Comparison of ENCODE assay signal across 9 mouse cellular contexts in genomic region chr7:45369836-45370474, GRCm38 (mm10). TPM values are rescaled to one million over a fixed set of nuclear protein-coding genes. Genes with fewer than 3 reads are reported as not detected.
DNase-seq lines count a peak whose midpoint lies in the region; ATAC-seq lines count a peak whose summit lies in the region.
"Had no signal": no experiment of that assay in that cellular context is flagged by ENCODE, and none has a peak within 500 bp of the region (broad histone marks: within the 10 kb centered on the region; RNA-seq: fewer than 3 reads in every experiment).

No protein-coding gene starts in this region.

- H3K4me2 ChIP-seq in neural tube, embryonic 11.5 days (ENCODE audit: low read depth), result peak overlapping the region; percentile 85
- H3K4me2 ChIP-seq in hindbrain, embryonic 16.5 days (ENCODE audit: low read length), result peak overlapping the region; percentile 91
- peak overlapping the region; percentile 95 for H3K4me2 ChIP-seq in neural tube, embryonic 12.5 days (replicated peaks)

- DNase-seq in neural tube, embryonic 11.5 days (ENCODE audit: low spot score), result no peak
- no peak for DNase-seq in neural tube, embryonic 10.5 days (ENCODE audit: extremely low spot score, low spot score)
- no peak for DNase-seq in layer of hippocampus, postnatal 25 days (ENCODE audit: extremely low spot score in 1 of 2, low spot score in 1 of 2)
- no peak for DNase-seq in gastrocnemius, postnatal 36 days

- H3K36me3 ChIP-seq in erythroblast, embryonic 14.5 days (ENCODE audit: control insufficient read depth), result peaks cover 34% of the 10 kb centered on the region
- peaks cover 4% of the 10 kb centered on the region; the same call in 1 of the 2 replicates for H3K36me3 ChIP-seq in neural tube, embryonic 11.5 days (ENCODE audit: control insufficient read depth, insufficient read depth, low read length)
- H3K36me3 ChIP-seq in hindbrain, embryonic 16.5 days (ENCODE audit: control insufficient read depth, insufficient read depth, low read length), result peaks cover 10% of the 10 kb centered on the region
- peaks cover 22% of the 10 kb centered on the region for H3K36me3 ChIP-seq in neural tube, embryonic 12.5 days

- H3K27ac ChIP-seq in neural tube, embryonic 11.5 days (ENCODE audit: low read depth, low read length), result no peak overlapping the region
- H3K27ac ChIP-seq in hindbrain, embryonic 16.5 days (ENCODE audit: low read depth, low read length), result peak overlapping the region; percentile 48; the same call in 1 of the 2 replicates
- H3K27ac ChIP-seq in neural tube, embryonic 12.5 days, result no peak overlapping the region

- peaks cover 3% of the 10 kb centered on the region; the same call in 1 of the 2 replicates for H3K9me3 ChIP-seq in erythroblast, embryonic 14.5 days (ENCODE audit: control insufficient read depth, low read length)
- H3K9me3 ChIP-seq in neural tube, embryonic 11.5 days (ENCODE audit: control insufficient read depth, low read length), result no peaks in the 10 kb centered on the region
- no peaks in the 10 kb centered on the region for H3K9me3 ChIP-seq in hindbrain, embryonic 16.5 days (ENCODE audit: control insufficient read depth, low read length)
- no peaks in the 10 kb centered on the region for H3K9me3 ChIP-seq in neural tube, embryonic 12.5 days

- intact Hi-C loops in gastrocnemius, postnatal 36 days (cut with DNase I), result no loop called here

- H3K9ac ChIP-seq in neural tube, embryonic 11.5 days (ENCODE audit: low read length), result peak overlapping the region; percentile 52
- H3K9ac ChIP-seq in hindbrain, embryonic 16.5 days (ENCODE audit: low read depth, low read length), result peak overlapping the region; percentile 68
- H3K9ac ChIP-seq in neural tube, embryonic 12.5 days, result peak overlapping the region; percentile 52

- H3K4me1 ChIP-seq in erythroblast, embryonic 14.5 days (ENCODE audit: control insufficient read depth), result peaks cover 52% of the 10 kb centered on the region
- peaks cover 13% of the 10 kb centered on the region for H3K4me1 ChIP-seq in neural tube, embryonic 11.5 days (ENCODE audit: control insufficient read depth, insufficient read depth, low read length)
- H3K4me1 ChIP-seq in hindbrain, embryonic 16.5 days (ENCODE audit: control insufficient read depth, insufficient read depth, low read depth, low read length), result peaks cover 29% of the 10 kb centered on the region
- peaks cover 33% of the 10 kb centered on the region for H3K4me1 ChIP-seq in neural tube, embryonic 12.5 days

- WGBS in neural tube, embryonic 11.5 days, result 7% methylated on average over 50 of the region's 52 CpGs
- WGBS in hindbrain, embryonic 16.5 days, result 9% methylated on average over 45 of the region's 52 CpGs
- WGBS in neural tube, embryonic 12.5 days, result 10% methylated on average over 52 of the region's 52 CpGs

- peak overlapping the region; percentile 52 for H3K4me3 ChIP-seq in erythroblast, embryonic 14.5 days (replicated peaks)
- peak overlapping the region; percentile 43 for H3K4me3 ChIP-seq in neural tube, embryonic 11.5 days (ENCODE audit: low read depth, low read length)
- peak overlapping the region; percentile 54 for H3K4me3 ChIP-seq in hindbrain, embryonic 16.5 days (ENCODE audit: low read length)
- H3K4me3 ChIP-seq in neural tube, embryonic 12.5 days, result peak overlapping the region; percentile 42

- H3K27me3 ChIP-seq in erythroblast, embryonic 14.5 days (ENCODE audit: control insufficient read depth), result peaks cover 58% of the 10 kb centered on the region
- H3K27me3 ChIP-seq in neural tube, embryonic 11.5 days (ENCODE audit: control insufficient read depth, insufficient read depth, low read length), result peaks cover 23% of the 10 kb centered on the region
- peaks cover 5% of the 10 kb centered on the region; the same call in 1 of the 2 replicates for H3K27me3 ChIP-seq in hindbrain, embryonic 16.5 days (replicated peaks; ENCODE audit: control insufficient read depth, insufficient read depth, low read length)
- peaks cover 30% of the 10 kb centered on the region for H3K27me3 ChIP-seq in neural tube, embryonic 12.5 days (replicated peaks)

- no peak for ATAC-seq in erythroblast, adult 5-6 weeks (replicated peaks; ENCODE audit: low FRiP score, poor library complexity, severe bottlenecking)
- no peak for ATAC-seq in neural tube, embryonic 11.5 days (ENCODE audit: insufficient read depth, low FRiP score, low TSS enrichment)
- no peak; the same call in 1 of the 2 replicates for ATAC-seq in hindbrain, embryonic 16.5 days
- ATAC-seq in neural tube, embryonic 12.5 days (ENCODE audit: low FRiP score, low read depth), result no peak

RNA-seq across cellular contexts. Expression of gene Lin7b, which starts 0.4 kb away (rescaled TPM):
- 0.18 TPM in 1 of 2 replicates, not detected in the other for polyA plus RNA-seq in erythroblast, embryonic 14.5 days (2012)
- total RNA-seq in erythroblast, adult 5-6 weeks (2015; ENCODE audit: low replicate concordance), result 1.5 TPM in 1 of 2 replicates, not detected in the other
- 5.4 TPM in 1 of 2 replicates, not detected in the other for total RNA-seq in erythroblast, adult 5-6 weeks (2017; ENCODE audit: low replicate concordance)
- 1.6 and 3.4 TPM in 2 replicates for polyA plus RNA-seq in neural tube, embryonic 11.5 days (2014; fragmentation: Nextera tagmentation; extraction: Ambion mirVana)
- polyA plus RNA-seq in hindbrain, embryonic 16.5 days (2015; fragmentation: Nextera tagmentation; extraction: Ambion mirVana), result 41.4 and 70.3 TPM in 2 replicates
- polyA plus RNA-seq in neural tube, embryonic 12.5 days (2016; fragmentation: Nextera tagmentation; extraction: Ambion mirVana), result 3.5 TPM in 2 replicates
- total RNA-seq in layer of hippocampus, postnatal 25 days (2021), result 100 to 1,000 TPM; 151 to 155 TPM
- not detected for total RNA-seq in gastrocnemius, postnatal 36 days (2021)

RNA-seq across cellular contexts. Expression of gene Ppfia3, which starts 3.1 kb away (rescaled TPM):
- 0.13 and 0.33 TPM in 2 replicates for polyA plus RNA-seq in erythroblast, embryonic 14.5 days (2012)
- 1.9 TPM in 1 of 2 replicates, not detected in the other for total RNA-seq in erythroblast, adult 5-6 weeks (2015; ENCODE audit: low replicate concordance)
- total RNA-seq in erythroblast, adult 5-6 weeks (2017; ENCODE audit: low replicate concordance), result 0.26 TPM in 1 of 2 replicates, not detected in the other
- 11.9 and 12.1 TPM in 2 replicates for polyA plus RNA-seq in neural tube, embryonic 11.5 days (2014; fragmentation: Nextera tagmentation; extraction: Ambion mirVana)
- 28.5 and 28.6 TPM in 2 replicates for polyA plus RNA-seq in hindbrain, embryonic 16.5 days (2015; fragmentation: Nextera tagmentation; extraction: Ambion mirVana)
- polyA plus RNA-seq in neural tube, embryonic 12.5 days (2016; fragmentation: Nextera tagmentation; extraction: Ambion mirVana), result 17.1 and 18.1 TPM in 2 replicates
- total RNA-seq in layer of hippocampus, postnatal 25 days (2021), result 100 to 1,000 TPM; 129 to 134 TPM
- under 1 TPM; 0.07 to 0.08 TPM for total RNA-seq in gastrocnemius, postnatal 36 days (2021)
- total RNA-seq: common myeloid progenitor, adult 5-6 weeks had no signal

RNA-seq across cellular contexts. Expression of gene Snrnp70, which starts 25.6 kb away (rescaled TPM):
- 68.0 and 79.6 TPM in 2 replicates for polyA plus RNA-seq in erythroblast, embryonic 14.5 days (2012)
- total RNA-seq in erythroblast, adult 5-6 weeks (2015; ENCODE audit: low replicate concordance), result 50.5 and 70.2 TPM in 2 replicates
- total RNA-seq in erythroblast, adult 5-6 weeks (2017; ENCODE audit: low replicate concordance), result 169 and 259 TPM in 2 replicates
- polyA plus RNA-seq in neural tube, embryonic 11.5 days (2014; fragmentation: Nextera tagmentation; extraction: Ambion mirVana), result 66.4 and 74.1 TPM in 2 replicates
- polyA plus RNA-seq in hindbrain, embryonic 16.5 days (2015; fragmentation: Nextera tagmentation; extraction: Ambion mirVana), result 144 and 161 TPM in 2 replicates
- 269 and 286 TPM in 2 replicates for polyA plus RNA-seq in neural tube, embryonic 12.5 days (2016; fragmentation: Nextera tagmentation; extraction: Ambion mirVana)
- total RNA-seq in layer of hippocampus, postnatal 25 days (2021), result 100 to 1,000 TPM; 288 to 443 TPM
- total RNA-seq in gastrocnemius, postnatal 36 days (2021), result 10 to 100 TPM; 70.2 to 84.1 TPM

RNA-seq across cellular contexts. Expression of gene Hrc, which starts 34.9 kb away (rescaled TPM):
- polyA plus RNA-seq in erythroblast, embryonic 14.5 days (2012), result not detected in 2 replicates
- total RNA-seq in erythroblast, adult 5-6 weeks (2015; ENCODE audit: low replicate concordance), result not detected in 2 replicates
- total RNA-seq in erythroblast, adult 5-6 weeks (2017; ENCODE audit: low replicate concordance), result not detected in 2 replicates
- polyA plus RNA-seq in neural tube, embryonic 11.5 days (2014; fragmentation: Nextera tagmentation; extraction: Ambion mirVana), result 0.87 and 1.1 TPM in 2 replicates
- 0.28 and 0.72 TPM in 2 replicates for polyA plus RNA-seq in hindbrain, embryonic 16.5 days (2015; fragmentation: Nextera tagmentation; extraction: Ambion mirVana)
- 0.46 and 0.77 TPM in 2 replicates for polyA plus RNA-seq in neural tube, embryonic 12.5 days (2016; fragmentation: Nextera tagmentation; extraction: Ambion mirVana)
- total RNA-seq in layer of hippocampus, postnatal 25 days (2021), result under 1 TPM in 1 of 2 experiments, not detected in 1; 0.17 TPM
- 100 to 1,000 TPM; 818 to 890 TPM for total RNA-seq in gastrocnemius, postnatal 36 days (2021)

RNA-seq across cellular contexts. Expression of gene Kcna7, which starts 35.5 kb away (rescaled TPM):
- polyA plus RNA-seq in erythroblast, embryonic 14.5 days (2012), result not detected in 2 replicates
- total RNA-seq in erythroblast, adult 5-6 weeks (2015; ENCODE audit: low replicate concordance), result not detected in 2 replicates
- total RNA-seq in erythroblast, adult 5-6 weeks (2017; ENCODE audit: low replicate concordance), result not detected in 2 replicates
- 0.20 TPM in 1 of 2 replicates, not detected in the other for polyA plus RNA-seq in neural tube, embryonic 11.5 days (2014; fragmentation: Nextera tagmentation; extraction: Ambion mirVana)
- 0.06 TPM in 1 of 2 replicates, not detected in the other for polyA plus RNA-seq in hindbrain, embryonic 16.5 days (2015; fragmentation: Nextera tagmentation; extraction: Ambion mirVana)
- polyA plus RNA-seq in neural tube, embryonic 12.5 days (2016; fragmentation: Nextera tagmentation; extraction: Ambion mirVana), result not detected in 2 replicates
- not detected for total RNA-seq in layer of hippocampus, postnatal 25 days (2021)
- total RNA-seq in gastrocnemius, postnatal 36 days (2021), result 10 to 100 TPM; 78.3 to 85.9 TPM
- total RNA-seq: common myeloid progenitor, adult 5-6 weeks had no signal
